Mouse (Mus musculus) inflammation-experienced regulatory T-cells (primary cell): Measurements from ENCODE around the gene Smtnl2. TPM values are rescaled to one million over a fixed set of nuclear protein-coding genes. Genes with fewer than 3 reads are reported as not detected.

Source experiments
- polyA plus RNA-seq, 2 experiments: library from polyadenylated mRNA; unstranded; fragments of 100-300 nt; shearing (Covaris generic); gene quantifications; one replicate each; pipeline ENCODE4 v1.2.1; 2017

Smtnl2 gene
- polyA plus RNA-seq: 1 to 10 TPM in 1 of 2 experiments, under 1 TPM in 1; 0.07 to 1.1 TPM

GRCm38 (mm10) chr11:72411093-72411921 lies at the start of gene Smtnl2:
Gene Smtnl2 (minus strand): TSS chr11:72411713.

GRCm38 (mm10) chr11:72440965-72441664 lies 29.6 kb upstream of the Smtnl2 start, which contains the start of gene Mybbp1a:
Gene Mybbp1a (plus strand): TSS chr11:72441355.

GRCm38 (mm10) chr11:72434963-72435693 lies 23.6 kb upstream of the Smtnl2 start, which contains the start of gene Ggt6:
Gene Ggt6 (plus strand): TSS chr11:72435526.

GRCm38 (mm10) chr11:72362347-72362741 lies 49.2 kb downstream of the Smtnl2 start, which contains the start of gene Tekt1:
Gene Tekt1 (minus strand): TSS chr11:72362442.

Other genes with a start within 250 kb of the Smtnl2 start
- under 1 TPM; 0.47 to 0.51 TPM for gene Gm43951, start 204.9 kb downstream of the Smtnl2 start, polyA plus RNA-seq
- gene 4933427D14Rik, start 204.3 kb downstream of the Smtnl2 start, polyA plus RNA-seq: 10 to 100 TPM; 16.5 to 21.4 TPM
- 100 to 1,000 TPM in 1 of 2 experiments, 10 to 100 TPM in 1; 84.0 to 101 TPM for gene Txndc17, start 204.2 kb downstream of the Smtnl2 start, polyA plus RNA-seq
- gene Med31, start 196.1 kb downstream of the Smtnl2 start, polyA plus RNA-seq: 10 to 100 TPM; 18.3 to 20.7 TPM
- under 1 TPM; 0.08 to 0.10 TPM for gene Slc13a5, start 144.5 kb downstream of the Smtnl2 start, polyA plus RNA-seq
- gene Xaf1, start 110.1 kb downstream of the Smtnl2 start, polyA plus RNA-seq: 10 to 100 TPM; 64.3 to 80.6 TPM
- gene Fbxo39, start 97.3 kb downstream of the Smtnl2 start, polyA plus RNA-seq: 1 to 10 TPM in 1 of 2 experiments, under 1 TPM in 1; 0.34 to 1.4 TPM
- not detected for gene Tekt1, start 49.3 kb downstream of the Smtnl2 start, polyA plus RNA-seq
- not detected for gene Ggt6, start 23.8 kb upstream of the Smtnl2 start, polyA plus RNA-seq
- gene Mybbp1a, start 29.6 kb upstream of the Smtnl2 start, polyA plus RNA-seq: 100 to 1,000 TPM in 1 of 2 experiments, 10 to 100 TPM in 1; 96.4 to 113 TPM
- gene Spns2, start 78.2 kb upstream of the Smtnl2 start, polyA plus RNA-seq: under 1 TPM; 0.49 to 0.67 TPM
- gene Spns3, start 138.8 kb upstream of the Smtnl2 start, polyA plus RNA-seq: 1 to 10 TPM in 1 of 2 experiments, under 1 TPM in 1; 0.29 to 2.2 TPM
- 10 to 100 TPM; 58.1 to 60.8 TPM for gene Ube2g1, start 195.6 kb upstream of the Smtnl2 start, polyA plus RNA-seq